Comparison of ENCODE assay signal across 8 mouse cellular contexts in the genomic region with DNA sequence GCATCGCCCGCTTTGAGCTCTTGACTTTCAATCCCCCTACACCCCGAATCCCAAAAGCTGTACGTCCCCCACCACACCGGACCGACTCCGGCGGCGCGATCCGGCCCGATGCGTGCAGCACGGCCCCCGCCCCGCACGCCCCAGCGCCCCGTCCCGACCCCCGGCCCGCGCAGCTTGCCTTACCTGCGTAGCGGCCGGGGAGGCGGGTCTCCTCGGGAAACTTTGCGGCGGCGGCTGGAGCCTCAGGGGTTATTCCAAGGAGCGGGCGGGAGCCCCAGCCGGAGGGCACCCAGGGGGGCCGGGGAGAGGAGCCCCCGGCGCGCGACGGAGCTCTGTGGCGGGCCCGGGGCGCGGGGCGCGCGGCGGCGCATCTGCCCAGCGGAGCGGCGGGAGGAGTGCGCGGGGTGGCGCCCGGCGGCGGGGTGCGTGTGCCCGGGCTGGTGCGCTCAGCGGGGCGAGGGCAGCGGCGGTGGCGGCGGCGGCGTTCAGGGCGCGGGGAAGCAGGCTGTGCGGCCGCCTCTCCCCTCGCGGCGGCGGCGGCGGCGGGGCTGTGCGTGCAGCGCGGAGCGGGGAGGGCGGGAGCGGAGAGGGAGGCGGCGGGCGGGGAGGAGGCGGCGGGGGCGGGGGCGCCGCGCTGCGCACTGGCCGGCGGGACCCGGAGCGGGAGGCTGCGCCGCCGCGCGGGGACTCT. TPM values are rescaled to one million over a fixed set of nuclear protein-coding genes. Genes with fewer than 3 reads are reported as not detected.
A peak's percentile ranks its signal among the peaks of the same experiment; 100 is the strongest.
DNase-seq lines count a peak whose midpoint lies in the region; ATAC-seq and TF ChIP-seq lines count a peak whose summit lies in the region.

No protein-coding gene starts in this region.

- H3K9me3 ChIP-seq in lung, postnatal 0 days (ENCODE audit: low read length), result no peaks in the 10 kb centered on the region
- no peaks in the 10 kb centered on the region for H3K9me3 ChIP-seq in heart, postnatal 0 days (replicated peaks; ENCODE audit: control insufficient read depth, low read length)
- H3K9me3 ChIP-seq in liver, embryonic 14.5 days (ENCODE audit: control insufficient read depth, low read length), result no peaks in the 10 kb centered on the region

- no peak overlapping the region for H3K27ac ChIP-seq in lung, postnatal 0 days (ENCODE audit: low read length)
- H3K27ac ChIP-seq in heart, postnatal 0 days (ENCODE audit: low read depth), result no peak overlapping the region
- no peak overlapping the region for H3K27ac ChIP-seq in liver, embryonic 14.5 days

- ATAC-seq in CD4-positive, CD25-positive, alpha-beta regulatory T cell, adult 4 months, result no peak
- peak; percentile 36 for ATAC-seq in lung, postnatal 0 days
- ATAC-seq in heart, postnatal 0 days (ENCODE audit: insufficient read depth, low read depth), result peak; percentile 18; the same call in 1 of the 2 replicates
- no peak for ATAC-seq in liver, embryonic 14.5 days (ENCODE audit: insufficient read depth)

- no peak for TF ChIP-seq CTCF in lung, postnatal 0 days (IDR thresholded peaks at IDR 0.05)
- no peak for TF ChIP-seq CTCF in heart, postnatal 0 days (IDR thresholded peaks at IDR 0.05; ENCODE audit: low read depth)
- TF ChIP-seq CTCF in liver, embryonic 14.5 days (IDR thresholded peaks at IDR 0.05; ENCODE audit: low read depth), result no peak

- 2% methylated on average over 20 of the region's 105 CpGs for WGBS in lung, postnatal 0 days
- under 1% methylated on average over 52 of the region's 105 CpGs for WGBS in heart, postnatal 0 days
- 1% methylated on average over 79 of the region's 105 CpGs for WGBS in liver, embryonic 14.5 days (ENCODE audit: insufficient replicate concordance)

- H3K27me3 ChIP-seq in lung, postnatal 0 days (replicated peaks; ENCODE audit: insufficient read depth, low read length), result peaks cover 29% of the 10 kb centered on the region
- peaks cover 23% of the 10 kb centered on the region for H3K27me3 ChIP-seq in heart, postnatal 0 days (ENCODE audit: control insufficient read depth, insufficient read depth, low read length)
- H3K27me3 ChIP-seq in liver, embryonic 14.5 days (ENCODE audit: control insufficient read depth, insufficient read depth, low read length), result peaks cover 56% of the 10 kb centered on the region

- H3K4me2 ChIP-seq in lung, postnatal 0 days (replicated peaks; ENCODE audit: low read depth, low read length), result peak overlapping the region; percentile 99
- peak overlapping the region; percentile 100 for H3K4me2 ChIP-seq in heart, postnatal 0 days (ENCODE audit: low read depth, low read length)
- peak overlapping the region; percentile 59 for H3K4me2 ChIP-seq in liver, embryonic 14.5 days (ENCODE audit: low read depth)

- H3K4me3 ChIP-seq in lung, postnatal 0 days (ENCODE audit: low read depth, low read length), result peak overlapping the region; percentile 59
- H3K4me3 ChIP-seq in heart, postnatal 0 days (ENCODE audit: low read depth, low read length), result peak overlapping the region; percentile 73
- peak overlapping the region in 1 of 2 experiments; percentile 51; a peak in 3 of 4 replicates for H3K4me3 ChIP-seq in liver, embryonic 14.5 days (ENCODE audit: insufficient read depth in 1 of 2, low read depth in 2 of 2, low read length in 2 of 2)

- H3K9ac ChIP-seq in lung, postnatal 0 days (replicated peaks; ENCODE audit: low read depth), result no peak overlapping the region
- peak overlapping the region; percentile 66 for H3K9ac ChIP-seq in heart, postnatal 0 days (replicated peaks; ENCODE audit: low read depth, low read length)
- H3K9ac ChIP-seq in liver, embryonic 14.5 days (replicated peaks), result no peak overlapping the region

- no peaks in the 10 kb centered on the region for H3K36me3 ChIP-seq in lung, postnatal 0 days (ENCODE audit: insufficient read depth, low read length)
- no peaks in the 10 kb centered on the region for H3K36me3 ChIP-seq in heart, postnatal 0 days (replicated peaks; ENCODE audit: control insufficient read depth, insufficient read depth, low read length)
- no peaks in the 10 kb centered on the region for H3K36me3 ChIP-seq in liver, embryonic 14.5 days (replicated peaks; ENCODE audit: control insufficient read depth, insufficient read depth, low read depth)

- DNase-seq in CD4-positive, CD25-positive, alpha-beta regulatory T cell, adult 2 months (ENCODE audit: low read depth, low spot score), result peak; percentile 20
- no peak for DNase-seq in lung, postnatal 0 days (ENCODE audit: low spot score)
- no peak for DNase-seq in lung, postnatal 36 days
- no peak for DNase-seq in heart, postnatal 0 days (ENCODE audit: low spot score)
- no peak for DNase-seq in liver, embryonic 14.5 days (ENCODE audit: low read depth in 3 of 3, low spot score in 3 of 3)
- peak; percentile 72 for DNase-seq in testis, postnatal 10 days (ENCODE audit: low spot score)
- DNase-seq in layer of hippocampus, postnatal 14 days (ENCODE audit: low spot score in 2 of 2), result no peak

- no peak for TF ChIP-seq EP300 in lung, postnatal 0 days (IDR thresholded peaks at IDR 0.05)
- no peak for TF ChIP-seq EP300 in heart, postnatal 0 days (IDR thresholded peaks at IDR 0.05; ENCODE audit: low read depth)
- TF ChIP-seq EP300 in liver, embryonic 14.5 days (IDR thresholded peaks at IDR 0.05; ENCODE audit: low read depth), result no peak

- no peaks in the 10 kb centered on the region; the same call in 1 of the 2 replicates for H3K4me1 ChIP-seq in lung, postnatal 0 days (ENCODE audit: insufficient read depth, low read depth, low read length)
- H3K4me1 ChIP-seq in heart, postnatal 0 days (ENCODE audit: control insufficient read depth, insufficient read depth), result peaks cover 10% of the 10 kb centered on the region; the same call in 1 of the 2 replicates
- no peaks in the 10 kb centered on the region for H3K4me1 ChIP-seq in liver, embryonic 14.5 days (replicated peaks; ENCODE audit: control insufficient read depth in 2 of 2, insufficient read depth in 2 of 2, low read length in 1 of 2)

RNA-seq across cellular contexts. Expression of gene Otub1, which starts 40.5 kb away (rescaled TPM):
- polyA plus RNA-seq in CD4-positive, CD25-positive, alpha-beta regulatory T cell, adult 4 months (2017; shearing (Covaris generic)), result 100 to 1,000 TPM; 157 to 198 TPM
- polyA plus RNA-seq in lung, postnatal 0 days (2015; fragmentation: Nextera tagmentation; extraction: Ambion mirVana), result 107 and 119 TPM in 2 replicates
- 127 and 139 TPM in 2 replicates for total RNA-seq in heart, postnatal 0 days (2014; rRNA removed; ENCODE audit: low replicate concordance)
- polyA plus RNA-seq in heart, postnatal 0 days (2015; fragmentation: Nextera tagmentation; extraction: Ambion mirVana), result 117 and 132 TPM in 2 replicates
- polyA plus RNA-seq in liver, embryonic 14.5 days (2012; rRNA removed), result 31.5 and 34.7 TPM in 2 replicates
- 50.5 and 52.4 TPM in 2 replicates for polyA plus RNA-seq in liver, embryonic 14.5 days (2014; fragmentation: Nextera tagmentation; extraction: Ambion mirVana)
- total RNA-seq in layer of hippocampus, postnatal 14 days (2021), result 100 to 1,000 TPM; 278 to 289 TPM

RNA-seq across cellular contexts. Expression of gene Cox8a, which starts 51.8 kb away (rescaled TPM):
- polyA plus RNA-seq in CD4-positive, CD25-positive, alpha-beta regulatory T cell, adult 4 months (2017; shearing (Covaris generic)), result 100 to 1,000 TPM; 223 to 296 TPM
- polyA plus RNA-seq in lung, postnatal 0 days (2015; fragmentation: Nextera tagmentation; extraction: Ambion mirVana), result 889 and 976 TPM in 2 replicates
- total RNA-seq in heart, postnatal 0 days (2014; rRNA removed; ENCODE audit: low replicate concordance), result 1,841 and 2,074 TPM in 2 replicates
- polyA plus RNA-seq in heart, postnatal 0 days (2015; fragmentation: Nextera tagmentation; extraction: Ambion mirVana), result 3,012 and 3,042 TPM in 2 replicates
- polyA plus RNA-seq in liver, embryonic 14.5 days (2012; rRNA removed), result 282 and 547 TPM in 2 replicates
- polyA plus RNA-seq in liver, embryonic 14.5 days (2014; fragmentation: Nextera tagmentation; extraction: Ambion mirVana), result 803 and 809 TPM in 2 replicates
- total RNA-seq in layer of hippocampus, postnatal 14 days (2021), result 100 to 1,000 TPM; 973 to 982 TPM

Comparison
In these comparisons a context has a peak if more than half of its experiments do, and no peak if none do; other contexts are left out.
1. DNase-seq: peak in CD4-positive, CD25-positive, alpha-beta regulatory T cell, adult 2 months (single experiment) and testis, postnatal 10 days (single experiment); none in lung, postnatal 0 days (single experiment), lung, postnatal 36 days (single experiment), heart, postnatal 0 days (single experiment), liver, embryonic 14.5 days (0 of 3) and layer of hippocampus, postnatal 14 days (0 of 2).
2. ATAC-seq: peak in lung, postnatal 0 days (single experiment) and heart, postnatal 0 days (single experiment); none in CD4-positive, CD25-positive, alpha-beta regulatory T cell, adult 4 months (single experiment) and liver, embryonic 14.5 days (single experiment).
3. Peak in every context shown above with its lines, with median percentiles within 50 percentile points of each other: H3K4me2 ChIP-seq.